Mouse (Mus musculus): ENCODE results near the gene Pfas. TPM values are rescaled to one million over a fixed set of nuclear protein-coding genes. Genes with fewer than 3 reads are reported as not detected.

The Pfas gene
- total RNA-seq (2015) (24.8 and 31.3 TPM in 2 replicates), total RNA-seq (2017) (34.9 and 48.8 TPM in 2 replicates)

- ATAC-seq (replicated peaks; ENCODE audit: poor library complexity), result peak; percentile 83
These were observed at the start of gene Pfas for GRCm38 (mm10) chr11:69008182-69009121. Gene Pfas (minus strand): TSS chr11:69008460.

- ATAC-seq (replicated peaks; ENCODE audit: poor library complexity), result no peak
These were observed 45.6 kb upstream of the Pfas start for GRCm38 (mm10) chr11:69053848-69054247.

- ATAC-seq (replicated peaks; ENCODE audit: poor library complexity), result peak; percentile 46
These were observed 44.7 kb upstream of the Pfas start for GRCm38 (mm10) chr11:69052824-69053421.

GRCm38 (mm10) chr11:69051771-69052170, 43.5 kb upstream of the Pfas start:
- ATAC-seq (replicated peaks; ENCODE audit: poor library complexity), result no peak

GRCm38 (mm10) chr11:69050748-69051147, 42.5 kb upstream of the Pfas start:
- ATAC-seq (replicated peaks; ENCODE audit: poor library complexity), result no peak

GRCm38 (mm10) chr11:69048151-69048550, 39.9 kb upstream of the Pfas start:
- ATAC-seq (replicated peaks; ENCODE audit: poor library complexity), result no peak

GRCm38 (mm10) chr11:69047592-69047991, 39.3 kb upstream of the Pfas start:
- no peak for ATAC-seq (replicated peaks; ENCODE audit: poor library complexity)

- no peak for ATAC-seq (replicated peaks; ENCODE audit: poor library complexity)
These were observed 38.1 kb upstream of the Pfas start for GRCm38 (mm10) chr11:69046395-69046774.

GRCm38 (mm10) chr11:69045531-69046394, 37.5 kb upstream of the Pfas start, which contains the start of gene Aurkb:
Gene Aurkb (plus strand): TSS chr11:69045647.
- peak; percentile 71 for ATAC-seq (replicated peaks; ENCODE audit: poor library complexity)

GRCm38 (mm10) chr11:69038173-69038572, 29.9 kb upstream of the Pfas start:
- ATAC-seq (replicated peaks; ENCODE audit: poor library complexity), result no peak

GRCm38 (mm10) chr11:69037231-69038061, 29.2 kb upstream of the Pfas start:
- peak; percentile 15 for ATAC-seq (replicated peaks; ENCODE audit: poor library complexity)

- 0 out of 2 replicates have a peak, but pooled peaks have one; percentile 6 for ATAC-seq (replicated peaks; ENCODE audit: poor library complexity)
These were observed 28.4 kb upstream of the Pfas start for GRCm38 (mm10) chr11:69036486-69037230.

- ATAC-seq (replicated peaks; ENCODE audit: poor library complexity), result peak; percentile 59
These were observed 27.6 kb upstream of the Pfas start for GRCm38 (mm10) chr11:69035849-69036248.

- ATAC-seq (replicated peaks; ENCODE audit: poor library complexity), result no peak
These were observed 27.2 kb upstream of the Pfas start for GRCm38 (mm10) chr11:69035411-69035810.

- ATAC-seq (replicated peaks; ENCODE audit: poor library complexity), result no peak
These were observed 26.3 kb upstream of the Pfas start for GRCm38 (mm10) chr11:69034585-69034984.

- ATAC-seq (replicated peaks; ENCODE audit: poor library complexity), result no peak
These were observed 25.3 kb upstream of the Pfas start for GRCm38 (mm10) chr11:69033552-69033951.

GRCm38 (mm10) chr11:69028805-69029204, 20.5 kb upstream of the Pfas start:
- peak; percentile 91 for ATAC-seq (replicated peaks; ENCODE audit: poor library complexity)

GRCm38 (mm10) chr11:69026562-69026961, 18.3 kb upstream of the Pfas start:
- no peak for ATAC-seq (replicated peaks; ENCODE audit: poor library complexity)

- ATAC-seq (replicated peaks; ENCODE audit: poor library complexity), result no peak
These were observed 12.4 kb upstream of the Pfas start for GRCm38 (mm10) chr11:69020691-69021090.
